Mouse (Mus musculus): Measurements from ENCODE around the gene Gtf3c1.

- peak; percentile 16; the same call in 1 of the 2 replicates for TF ChIP-seq CTCF (conservative IDR thresholded peaks at IDR 0.05; ENCODE audit: insufficient read depth, insufficient read length, low read depth, low read length)
- TF ChIP-seq POLR2A (IDR thresholded peaks at IDR 0.05; ENCODE audit: low read depth, low read length): no peak
Observed at GRCm38 (mm10) chr7:125748186-125748585, 40.6 kb upstream of the Gtf3c1 start.
